Mouse (Mus musculus) heart, embryonic 13.5 days (tissue): ENCODE results near the gene Ivl. TPM values are rescaled to one million over a fixed set of nuclear protein-coding genes. Genes with fewer than 3 reads are reported as not detected.

Experiments
- ATAC-seq: fragments of 200-750 bp; cut with Nextera tagmentation; 2 replicates; pipeline ENCODE4 v1.8.0; 2017; ENCODE audit warnings: moderate TSS enrichment; ENCODE audit not compliant: insufficient number of reproducible peaks, low FRiP score, low TSS enrichment; ENCODE audit errors: extremely low read depth
- H3K27ac ChIP-seq: fragments of 300-500 bp; sonication (generic); replicated peaks from 2 replicates; pipeline ENCODE4 v1.5.1; 2015; ENCODE audit warnings: moderate library complexity, mild to moderate bottlenecking, inconsistent platforms
- H3K27me3 ChIP-seq: fragments of 300-500 bp; sonication (generic); replicated peaks from 2 replicates; pipeline ENCODE4 v1.6.1; 2015; ENCODE audit warnings: mild to moderate bottlenecking, inconsistent platforms
- H3K36me3 ChIP-seq: fragments of 300-500 bp; sonication (generic); 2 replicates; pipeline ENCODE4 v1.6.1; 2015; ENCODE audit warnings: mild to moderate bottlenecking, inconsistent platforms
- H3K4me1 ChIP-seq: fragments of 300-500 bp; sonication (generic); 2 replicates; pipeline ENCODE4 v1.6.1; 2015; ENCODE audit warnings: inconsistent platforms
- H3K4me2 ChIP-seq: fragments of 300-500 bp; sonication (generic); 2 replicates; pipeline ENCODE4 v1.6.1; 2015; ENCODE audit warnings: inconsistent platforms, mild to moderate bottlenecking, moderate library complexity
- H3K4me3 ChIP-seq: fragments of 300-500 bp; sonication (generic); 2 replicates; pipeline ENCODE4 v1.5.1; 2015; ENCODE audit warnings: moderate library complexity, mild to moderate bottlenecking, inconsistent platforms
- H3K9ac ChIP-seq: fragments of 300-500 bp; sonication (generic); 2 replicates; pipeline ENCODE4 v1.6.1; 2015; ENCODE audit warnings: inconsistent platforms, mild to moderate bottlenecking, moderate library complexity
- H3K9me3 ChIP-seq: fragments of 300-500 bp; sonication (generic); 2 replicates; pipeline ENCODE4 v1.6.1; 2016; ENCODE audit warnings: inconsistent platforms
- WGBS: fragments of 180-500 bp; shearing (Covaris S2); methylation state at CpG from one replicate; pipeline ENCODE4 v1.1.7; 2015; ENCODE audit warnings: mixed read lengths; 5-methylcytosine and 5-hydroxymethylcytosine counted together
- polyA plus RNA-seq: library from polyadenylated mRNA; unstranded; fragments of >200 nt; fragmentation: Nextera tagmentation; extraction: Ambion mirVana; gene quantifications from 2 replicates; pipeline ENCODE4 v1.2.1, GENCODE M21; 2015

The Ivl gene
- not detected in 2 replicates for polyA plus RNA-seq

- Histone ChIP-seq H3K27me3 (no peaks in the 10 kb centered on the region), H3K27ac (no peak within 1 kb of the TSS), H3K9ac (no peak within 1 kb of the TSS), H3K4me1 (no peaks in the 10 kb centered on the region), H3K36me3 (no peaks in the 10 kb centered on the region), H3K4me3 (no peak within 1 kb of the TSS), H3K4me2 (no peak within 1 kb of the TSS), H3K9me3 (no peaks in the 10 kb centered on the region)
- 41% methylated on average over 1 of the region's 1 CpGs for WGBS
- ATAC-seq = no peak
These were observed at the start of gene Ivl for GRCm38 (mm10) chr3:92573449-92574041. TSS of gene Ivl (minus strand) at chr3:92573735.

GRCm38 (mm10) chr3:92621560-92621959 is 48.0 kb upstream of the Ivl start, which contains the start of gene Lce6a:
TSS of gene Lce6a (minus strand) at chr3:92621660.
- WGBS = 65% methylated on average over 2 of the region's 2 CpGs
- Histone ChIP-seq H3K9me3 (no peaks in the 10 kb centered on the region), H3K4me2 (no peak within 1 kb of the TSS)

GRCm38 (mm10) chr3:92609804-92610203 is 36.3 kb upstream of the Ivl start:
- Histone ChIP-seq H3K27me3 (no peaks in the 10 kb centered on the region), H3K4me1 (no peaks in the 10 kb centered on the region), H3K9ac (no peak overlapping the region), H3K4me2 (no peak overlapping the region), H3K4me3 (no peak overlapping the region), H3K36me3 (no peaks in the 10 kb centered on the region), H3K27ac (no peak overlapping the region), H3K9me3 (no peaks in the 10 kb centered on the region)
- 33% methylated on average over 1 of the region's 1 CpGs for WGBS
- no peak for ATAC-seq

More at GRCm38 (mm10) chr3:92621560-92621959, 48.0 kb upstream of the Ivl start, which contains the start of gene Lce6a:
- H3K27me3 ChIP-seq = no peaks in the 10 kb centered on the region
- no peak within 1 kb of the TSS for H3K9ac ChIP-seq
- H3K36me3 ChIP-seq = no peaks in the 10 kb centered on the region
- no peaks in the 10 kb centered on the region for H3K4me1 ChIP-seq
- no peak for ATAC-seq
- no peak within 1 kb of the TSS for H3K27ac ChIP-seq
- H3K4me3 ChIP-seq = no peak within 1 kb of the TSS

GRCm38 (mm10) chr3:92607392-92607791 is 33.9 kb upstream of the Ivl start, which contains the start of gene 2210017I01Rik:
TSS of gene 2210017I01Rik (minus strand) at chr3:92607492.
- Histone ChIP-seq H3K9me3 (no peaks in the 10 kb centered on the region), H3K4me2 (no peak within 1 kb of the TSS), H3K4me3 (no peak within 1 kb of the TSS), H3K9ac (no peak within 1 kb of the TSS), H3K27ac (no peak within 1 kb of the TSS), H3K36me3 (no peaks in the 10 kb centered on the region), H3K4me1 (no peaks in the 10 kb centered on the region), H3K27me3 (no peaks in the 10 kb centered on the region)
- no peak for ATAC-seq

- no peak overlapping the region for H3K27ac ChIP-seq
- H3K4me3 ChIP-seq = no peak overlapping the region
- no peak overlapping the region for H3K4me2 ChIP-seq
- WGBS = 18% methylated on average over 1 of the region's 1 CpGs
- H3K27me3 ChIP-seq = no peaks in the 10 kb centered on the region
- no peak for ATAC-seq
- no peaks in the 10 kb centered on the region for H3K4me1 ChIP-seq
- H3K36me3 ChIP-seq = no peaks in the 10 kb centered on the region
- H3K9me3 ChIP-seq = peaks cover 3% of the 10 kb centered on the region; the same call in 1 of the 2 replicates
- no peak overlapping the region for H3K9ac ChIP-seq
These were observed 28.6 kb upstream of the Ivl start for GRCm38 (mm10) chr3:92602169-92602568.

- Histone ChIP-seq H3K9me3 (peaks cover 3% of the 10 kb centered on the region; the same call in 1 of the 2 replicates), H3K4me1 (no peaks in the 10 kb centered on the region), H3K27me3 (no peaks in the 10 kb centered on the region), H3K36me3 (no peaks in the 10 kb centered on the region), H3K4me2 (no peak overlapping the region), H3K27ac (no peak overlapping the region), H3K4me3 (no peak overlapping the region), H3K9ac (no peak overlapping the region)
- no peak for ATAC-seq
- WGBS = 60% methylated on average over 1 of the region's 1 CpGs
These were observed 26.9 kb upstream of the Ivl start for GRCm38 (mm10) chr3:92600456-92600855.

- Histone ChIP-seq H3K27me3 (no peaks in the 10 kb centered on the region), H3K27ac (no peak overlapping the region), H3K4me3 (no peak overlapping the region), H3K9ac (no peak overlapping the region), H3K4me2 (no peak overlapping the region), H3K36me3 (no peaks in the 10 kb centered on the region), H3K9me3 (peaks cover 3% of the 10 kb centered on the region; the same call in 1 of the 2 replicates), H3K4me1 (no peaks in the 10 kb centered on the region)
- no peak for ATAC-seq
These were observed 26.4 kb upstream of the Ivl start for GRCm38 (mm10) chr3:92599973-92600372.

- no peaks in the 10 kb centered on the region for H3K36me3 ChIP-seq
- no peaks in the 10 kb centered on the region for H3K27me3 ChIP-seq
- H3K9ac ChIP-seq = no peak overlapping the region
- ATAC-seq = no peak
- H3K4me2 ChIP-seq = no peak overlapping the region
- H3K9me3 ChIP-seq = peaks cover 3% of the 10 kb centered on the region; the same call in 1 of the 2 replicates
- H3K4me1 ChIP-seq = no peaks in the 10 kb centered on the region
- WGBS = 70% methylated on average over 2 of the region's 2 CpGs
- no peak overlapping the region for H3K27ac ChIP-seq
- H3K4me3 ChIP-seq = no peak overlapping the region
These were observed 24.9 kb upstream of the Ivl start for GRCm38 (mm10) chr3:92598429-92598828.

- WGBS = 59% methylated on average over 1 of the region's 1 CpGs
- ATAC-seq = no peak
- H3K9ac ChIP-seq = no peak within 1 kb of the TSS
- no peaks in the 10 kb centered on the region for H3K36me3 ChIP-seq
- no peaks in the 10 kb centered on the region for H3K4me1 ChIP-seq
- H3K27ac ChIP-seq = no peak within 1 kb of the TSS
- H3K4me3 ChIP-seq = no peak within 1 kb of the TSS
- no peaks in the 10 kb centered on the region for H3K27me3 ChIP-seq
- no peak within 1 kb of the TSS for H3K4me2 ChIP-seq
- H3K9me3 ChIP-seq = no peaks in the 10 kb centered on the region
These were observed 15.3 kb upstream of the Ivl start, which contains the start of gene Smcp for GRCm38 (mm10) chr3:92588858-92589257. TSS of gene Smcp (minus strand) at chr3:92588997.

- ATAC-seq = no peak
- WGBS = 78% methylated on average over 3 of the region's 3 CpGs
- no peak overlapping the region for H3K27ac ChIP-seq
- H3K36me3 ChIP-seq = no peaks in the 10 kb centered on the region
- no peak overlapping the region for H3K9ac ChIP-seq
- no peak overlapping the region for H3K4me3 ChIP-seq
- no peak overlapping the region for H3K4me2 ChIP-seq
- H3K27me3 ChIP-seq = no peaks in the 10 kb centered on the region
- no peaks in the 10 kb centered on the region for H3K9me3 ChIP-seq
- H3K4me1 ChIP-seq = no peaks in the 10 kb centered on the region
These were observed 13.7 kb upstream of the Ivl start for GRCm38 (mm10) chr3:92587190-92587589.

GRCm38 (mm10) chr3:92585055-92585454 is 11.5 kb upstream of the Ivl start:
- no peak overlapping the region for H3K27ac ChIP-seq
- no peak overlapping the region for H3K4me2 ChIP-seq
- no peaks in the 10 kb centered on the region for H3K9me3 ChIP-seq
- H3K27me3 ChIP-seq = no peaks in the 10 kb centered on the region
- H3K4me3 ChIP-seq = no peak overlapping the region
- ATAC-seq = no peak
- no peaks in the 10 kb centered on the region for H3K4me1 ChIP-seq
- no peak overlapping the region for H3K9ac ChIP-seq
- WGBS = 68% methylated on average over 1 of the region's 1 CpGs
- no peaks in the 10 kb centered on the region for H3K36me3 ChIP-seq

GRCm38 (mm10) chr3:92583164-92583826 is 9.8 kb upstream of the Ivl start:
- WGBS = 72% methylated on average over 3 of the region's 3 CpGs
- no peak overlapping the region for H3K4me2 ChIP-seq
- no peak for ATAC-seq
- no peaks in the 10 kb centered on the region for H3K9me3 ChIP-seq
- no peaks in the 10 kb centered on the region for H3K4me1 ChIP-seq
- H3K27me3 ChIP-seq = no peaks in the 10 kb centered on the region
- no peak overlapping the region for H3K4me3 ChIP-seq
- no peaks in the 10 kb centered on the region for H3K36me3 ChIP-seq
- H3K9ac ChIP-seq = no peak overlapping the region
- no peak overlapping the region for H3K27ac ChIP-seq
